Mouse (Mus musculus): ENCODE results near the gene Zswim5.
A peak's percentile ranks its signal among the peaks of the same experiment; 100 is the strongest.

The Zswim5 gene

DNA sequence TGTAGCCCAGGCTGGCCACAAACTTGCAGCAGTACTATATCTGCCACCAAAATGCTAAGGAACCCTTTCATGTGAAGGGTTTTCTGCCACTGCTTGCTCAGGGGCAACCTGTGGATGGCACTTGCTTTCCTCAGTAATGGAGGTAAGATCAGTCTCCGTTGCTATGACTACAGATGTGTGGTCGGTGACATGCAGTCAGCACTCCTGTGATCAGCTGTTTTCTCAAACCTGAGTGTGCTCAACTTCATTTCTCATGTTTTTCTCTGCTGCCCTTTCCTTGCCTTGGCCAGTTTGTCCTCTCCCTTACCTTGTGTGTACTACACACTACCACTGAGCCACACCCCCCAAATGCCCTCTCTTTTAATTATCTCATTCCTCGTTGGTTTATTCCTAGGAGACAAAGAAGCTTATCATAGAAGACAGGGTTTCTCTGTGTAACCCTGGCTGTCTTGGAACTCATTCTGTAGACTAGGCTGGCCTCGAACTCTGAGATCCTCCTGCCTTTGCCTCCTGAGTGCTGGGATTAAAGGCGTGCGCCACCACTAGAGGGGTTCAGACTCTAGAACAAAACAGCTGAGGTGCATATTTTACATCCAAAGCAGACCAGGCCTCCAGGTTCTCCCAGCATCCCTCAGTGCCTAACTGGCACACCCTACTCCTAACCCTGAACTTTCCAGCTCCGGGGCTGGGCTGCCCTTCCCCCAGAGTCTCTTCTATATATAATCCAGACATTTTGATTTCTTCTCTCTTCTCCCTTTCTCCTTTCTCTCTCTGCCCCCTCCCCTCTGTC is 128.6 kb downstream of the Zswim5 start:
- no peak for DNase-seq (ENCODE audit: low read depth, low spot score)

DNA sequence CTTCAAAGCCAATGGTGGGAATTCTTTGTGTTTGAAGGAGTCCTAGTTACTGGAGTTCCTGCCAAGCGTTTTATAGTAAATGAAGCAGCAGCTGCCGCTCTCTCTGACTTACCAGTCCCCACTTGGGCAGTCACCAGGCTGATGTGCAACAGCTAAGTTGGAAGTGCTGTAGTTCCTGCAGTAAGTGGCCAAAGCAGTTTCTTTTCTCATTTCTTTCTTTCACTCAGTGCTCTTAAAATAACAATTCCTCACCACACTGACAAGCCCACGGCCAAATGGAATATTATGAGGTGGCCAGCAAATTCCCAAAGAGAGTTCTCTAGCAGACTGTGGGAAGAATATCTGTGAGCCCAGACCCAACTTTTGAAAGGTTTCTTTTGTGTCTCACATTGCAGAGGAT is 129.9 kb downstream of the Zswim5 start:
- DNase-seq (ENCODE audit: low read depth, low spot score): no peak

- no peak for DNase-seq (ENCODE audit: low read depth, low spot score)
These were observed 133.1 kb downstream of the Zswim5 start for GRCm38 (mm10) chr4:117010231-117010630.

GRCm38 (mm10) chr4:117013596-117013995 is 136.4 kb downstream of the Zswim5 start:
- DNase-seq (ENCODE audit: low read depth, low spot score): no peak

DNA sequence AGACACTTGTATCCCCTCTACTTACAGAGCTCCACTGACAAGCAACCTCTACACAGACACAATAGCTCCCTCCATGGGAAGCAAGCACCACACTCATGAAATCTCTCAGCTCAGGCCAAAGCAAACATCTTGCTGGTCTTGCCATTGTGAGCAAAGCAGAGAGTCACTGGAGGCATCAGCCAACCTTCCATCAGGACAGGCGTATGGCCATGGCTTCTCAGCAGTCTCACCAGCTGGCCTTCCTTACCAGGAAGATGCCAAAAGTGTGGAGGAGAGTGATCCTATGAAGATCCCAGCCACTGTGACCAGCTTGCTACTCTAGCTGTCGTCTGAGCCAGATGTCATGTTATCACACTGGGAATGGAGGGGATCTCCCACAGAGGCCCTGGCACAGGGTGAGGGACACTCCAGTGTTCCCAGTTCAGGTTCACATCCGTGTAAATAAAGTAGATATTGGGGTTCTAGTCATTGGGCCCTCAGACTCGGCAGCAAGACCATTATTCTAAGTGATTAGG is 137.8 kb downstream of the Zswim5 start:
- DNase-seq (ENCODE audit: low read depth, low spot score): no peak

DNA sequence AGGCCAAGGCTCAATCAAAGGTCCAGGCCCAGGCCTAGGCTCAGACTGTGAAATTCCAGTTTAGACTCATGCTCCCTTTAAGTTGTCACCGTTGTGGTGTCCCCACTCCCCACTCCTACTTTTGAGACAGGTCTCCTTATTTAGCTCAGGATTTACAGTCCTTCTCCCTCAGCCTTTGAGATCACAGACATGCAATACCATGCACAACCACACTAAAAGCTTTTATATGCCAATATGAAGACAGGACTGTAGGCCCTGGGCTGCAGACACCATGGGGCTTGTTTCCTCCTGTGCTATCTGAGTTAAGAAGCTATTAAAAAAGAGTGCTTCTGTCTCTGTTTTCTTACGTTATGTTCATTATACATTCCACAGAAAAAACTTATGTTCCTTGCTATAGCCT is 140.6 kb downstream of the Zswim5 start:
- no peak for DNase-seq (ENCODE audit: low read depth, low spot score)

DNA sequence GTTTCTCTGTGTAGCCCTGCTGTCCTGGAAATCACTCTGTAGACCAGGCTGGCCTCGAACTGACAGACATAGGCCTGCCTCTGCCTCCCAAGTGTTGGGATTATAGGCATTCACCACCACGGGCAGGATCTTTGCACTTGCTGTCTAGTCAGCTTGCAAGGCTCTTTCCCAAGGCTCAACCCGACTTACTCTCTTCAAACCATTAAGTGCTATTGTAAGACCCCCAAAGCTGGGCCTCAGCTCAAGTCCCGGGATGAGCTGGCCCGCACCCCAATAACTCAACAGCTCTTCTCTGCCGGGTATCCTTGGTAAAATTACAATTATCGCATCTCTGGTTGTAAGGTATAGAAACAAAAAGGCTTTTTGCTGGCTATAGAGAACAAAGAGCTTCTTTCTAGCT is 141.2 kb downstream of the Zswim5 start:
- DNase-seq (ENCODE audit: low read depth, low spot score): no peak

DNA sequence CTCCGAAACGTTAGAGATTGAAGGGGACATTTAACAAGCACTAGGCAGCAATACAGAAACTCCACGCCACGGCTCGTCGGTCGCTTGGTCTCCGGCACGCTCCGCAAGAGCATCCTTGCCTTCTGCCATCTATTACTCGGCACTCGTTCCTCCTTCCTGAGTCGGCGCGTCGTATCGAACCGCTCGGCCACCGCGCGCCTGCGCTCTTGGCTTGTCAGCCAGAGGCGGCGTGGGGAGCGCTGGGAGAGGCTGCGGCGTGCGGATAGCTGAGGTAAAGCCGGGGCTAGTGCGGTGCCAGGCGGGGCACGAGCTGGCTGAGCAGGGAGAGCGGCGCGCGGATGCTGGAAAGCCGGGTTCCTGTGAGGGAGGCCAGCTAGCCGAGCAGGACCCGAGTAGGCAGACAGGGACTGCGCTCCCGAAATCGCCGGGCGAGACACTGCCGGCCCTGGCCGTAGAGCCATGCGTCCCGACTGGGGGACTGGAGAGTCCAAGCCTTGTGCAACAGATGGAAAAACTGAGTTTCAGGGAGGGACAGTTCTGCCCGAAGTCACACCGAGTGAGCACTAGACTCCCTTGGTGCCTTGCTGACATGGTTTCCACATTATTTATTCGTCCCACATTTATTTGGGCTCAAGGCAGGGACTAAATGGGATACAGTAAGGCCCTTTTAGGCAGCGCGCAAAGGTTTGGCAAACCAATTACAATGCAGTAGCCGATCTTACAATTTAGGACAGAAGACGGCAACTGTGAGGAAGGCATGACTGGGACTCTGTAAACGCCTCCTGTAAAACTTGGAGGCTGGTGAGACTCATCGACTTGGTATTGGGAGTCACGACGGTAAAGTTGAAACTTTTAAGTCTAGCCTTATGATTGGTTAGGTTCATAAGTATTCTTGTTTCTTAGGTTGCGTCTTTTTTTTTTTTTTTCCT is 142.3 kb downstream of the Zswim5 start, which contains the start of gene Eif2b3:
Gene Eif2b3 (plus strand): TSS at position 197 of the 929 bp plus-strand sequence.
- DNase-seq (ENCODE audit: low read depth, low spot score): peak; percentile 94

DNA sequence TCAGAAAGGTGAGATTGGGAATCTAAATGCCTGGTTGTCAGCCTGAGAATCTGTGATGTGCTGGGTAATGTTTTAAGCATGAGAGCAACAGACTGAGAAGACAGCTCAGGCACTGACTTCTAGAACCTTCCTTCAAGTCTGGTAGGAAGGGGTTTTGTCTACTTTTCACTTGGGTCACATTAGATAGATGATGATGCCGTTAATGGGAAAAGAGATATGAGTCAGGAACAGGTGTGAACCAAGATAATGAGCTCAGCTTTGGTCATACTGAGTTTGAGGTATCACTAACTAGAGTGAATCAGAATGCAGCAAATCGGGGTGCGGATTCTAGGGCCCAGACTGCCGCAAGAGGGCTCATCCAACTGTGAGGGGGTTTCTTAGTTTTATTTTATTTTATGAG is 146.3 kb downstream of the Zswim5 start:
- no peak for DNase-seq (ENCODE audit: low read depth, low spot score)

DNA sequence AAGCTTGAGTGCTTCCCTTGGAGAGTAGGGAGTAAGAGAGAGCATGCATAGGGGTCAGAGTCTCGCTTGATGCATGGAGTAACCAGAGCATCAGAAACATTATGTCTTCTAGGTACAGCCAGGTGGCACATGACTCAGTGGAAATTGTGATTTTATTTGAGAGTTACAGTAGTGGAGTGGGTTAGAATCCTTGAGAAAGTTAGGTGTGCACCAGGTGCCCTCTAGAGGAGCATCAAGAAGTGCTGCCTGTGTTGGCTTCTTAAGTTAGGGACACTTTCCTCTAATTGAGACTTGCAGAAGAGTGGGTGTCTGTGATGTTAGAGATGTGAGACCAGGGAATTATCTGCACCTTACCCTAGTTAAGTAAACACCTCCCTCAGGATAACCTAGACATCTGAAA is 153.9 kb downstream of the Zswim5 start:
- DNase-seq (ENCODE audit: low read depth, low spot score): no peak
